Mouse (Mus musculus): ENCODE data around the gene Dusp18.

DNA sequence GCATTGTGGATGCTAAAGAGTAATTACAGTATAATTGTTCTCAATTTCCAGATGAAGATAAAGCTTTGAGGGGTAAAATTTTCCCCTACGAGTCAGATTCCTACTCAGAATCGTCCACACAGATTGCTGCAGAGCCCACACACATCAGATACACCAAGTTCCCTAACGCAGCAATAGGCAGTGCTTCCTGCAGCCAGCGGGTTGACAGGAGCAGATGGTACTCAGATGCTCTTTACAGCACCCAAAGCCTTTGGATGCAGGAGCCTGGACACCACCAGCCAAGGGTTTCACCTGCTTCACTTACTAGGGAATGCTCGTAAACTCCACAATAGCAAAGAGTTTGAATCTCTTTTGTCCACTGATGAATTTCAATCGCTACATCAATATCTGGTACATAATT lies 18.6 kb upstream of the Dusp18 start:
- TF ChIP-seq CTCF (IDR thresholded peaks at IDR 0.05; ENCODE audit: borderline replicate concordance, extremely low read depth, insufficient read depth, insufficient read length) (no peak), POLR2A (IDR thresholded peaks at IDR 0.05; ENCODE audit: borderline replicate concordance, extremely low read depth, insufficient read depth, insufficient read length, poor library complexity, severe bottlenecking) (no peak)

Measured in brain, embryonic 14.5 days (tissue).